Mouse (Mus musculus) MN1 (cell line): ENCODE measurements around the gene 4921536K21Rik.
A peak's percentile ranks its signal among the peaks of the same experiment; 100 is the strongest.

Experiments
- DNase-seq: peaks from one replicate; pipeline ENCODE4 v3.0.0-alpha.2; 2016; ENCODE audit warnings: low spot score

Gene 4921536K21Rik

GRCm38 (mm10) chr11:3894406-3895281 is at the start of gene 4921536K21Rik, which contains the start of gene Dusp18:
Gene 4921536K21Rik, minus strand, starts transcription at chr11:3895098.
Gene Dusp18, plus strand, starts transcription at chr11:3895240.
- DNase-seq: no peak

GRCm38 (mm10) chr11:3941371-3941770 is 46.5 kb upstream of the 4921536K21Rik start:
- no peak for DNase-seq

- no peak for DNase-seq
These were observed 42.5 kb upstream of the 4921536K21Rik start for GRCm38 (mm10) chr11:3937321-3937874.

GRCm38 (mm10) chr11:3936318-3936717 is 41.4 kb upstream of the 4921536K21Rik start:
- no peak for DNase-seq

- no peak for DNase-seq
These were observed 40.2 kb upstream of the 4921536K21Rik start for GRCm38 (mm10) chr11:3935135-3935534.

GRCm38 (mm10) chr11:3933756-3934285 is 38.9 kb upstream of the 4921536K21Rik start:
- DNase-seq: no peak

GRCm38 (mm10) chr11:3931511-3932211 is 36.8 kb upstream of the 4921536K21Rik start, which contains the start of gene Tcn2:
Gene Tcn2, minus strand, starts transcription at chr11:3932159.
- DNase-seq: peak; percentile 88

- no peak for DNase-seq
These were observed 36.0 kb upstream of the 4921536K21Rik start for GRCm38 (mm10) chr11:3930931-3931330.

- no peak for DNase-seq
These were observed 35.1 kb upstream of the 4921536K21Rik start for GRCm38 (mm10) chr11:3930019-3930418.

GRCm38 (mm10) chr11:3925916-3926315 is 31.0 kb upstream of the 4921536K21Rik start:
- DNase-seq: no peak

GRCm38 (mm10) chr11:3922731-3923130 is 27.8 kb upstream of the 4921536K21Rik start:
- no peak for DNase-seq

- DNase-seq: no peak
These were observed 27.2 kb upstream of the 4921536K21Rik start for GRCm38 (mm10) chr11:3922115-3922514.

GRCm38 (mm10) chr11:3921281-3921850 is 26.5 kb upstream of the 4921536K21Rik start:
- DNase-seq: peak; percentile 78

GRCm38 (mm10) chr11:3920476-3920875 is 25.6 kb upstream of the 4921536K21Rik start:
- DNase-seq: no peak

GRCm38 (mm10) chr11:3918738-3919137 is 23.8 kb upstream of the 4921536K21Rik start:
- DNase-seq: peak; percentile 50

- DNase-seq: peak; percentile 93
These were observed 19.4 kb upstream of the 4921536K21Rik start, which contains the start of gene Slc35e4 for GRCm38 (mm10) chr11:3914109-3914840. Gene Slc35e4, minus strand, starts transcription at chr11:3914664.

- peak; percentile 97 for DNase-seq
These were observed 18.6 kb upstream of the 4921536K21Rik start for GRCm38 (mm10) chr11:3913316-3914108.

GRCm38 (mm10) chr11:3912875-3913271 is 18.0 kb upstream of the 4921536K21Rik start:
- DNase-seq: peak; percentile 80

- peak; percentile 58 for DNase-seq
These were observed 17.4 kb upstream of the 4921536K21Rik start for GRCm38 (mm10) chr11:3912100-3912874.
